Mouse (Mus musculus) neural tube, embryonic 13.5 days (tissue): ENCODE results near the gene Hspb1. TPM values are rescaled to one million over a fixed set of nuclear protein-coding genes. Genes with fewer than 3 reads are reported as not detected.

Experiments used
- ATAC-seq: fragments of 200-750 bp; cut with Nextera tagmentation; 2 replicates; pipeline ENCODE4 v1.8.0; 2017; ENCODE audit warnings: low read depth, mild to moderate bottlenecking, moderate TSS enrichment, moderate library complexity
- H3K27ac ChIP-seq: fragments of 300-500 bp; sonication (generic); replicated peaks from 2 replicates; pipeline ENCODE4 v1.5.1; 2015; ENCODE audit warnings: moderate library complexity, mild to moderate bottlenecking, inconsistent platforms
- H3K27me3 ChIP-seq: fragments of 300-500 bp; sonication (generic); 2 replicates; pipeline ENCODE4 v1.6.1; 2015; ENCODE audit warnings: mild to moderate bottlenecking, inconsistent platforms
- H3K36me3 ChIP-seq: fragments of 300-500 bp; sonication (generic); 2 replicates; pipeline ENCODE4 v1.6.1; 2015; ENCODE audit warnings: mild to moderate bottlenecking, inconsistent platforms
- H3K4me1 ChIP-seq: fragments of 300-500 bp; sonication (generic); replicated peaks from 2 replicates; pipeline ENCODE4 v1.6.1; 2015; ENCODE audit warnings: inconsistent platforms
- H3K4me2 ChIP-seq: fragments of 300-500 bp; sonication (generic); 2 replicates; pipeline ENCODE4 v1.6.1; 2015; ENCODE audit warnings: inconsistent platforms, mild to moderate bottlenecking, moderate library complexity
- H3K4me3 ChIP-seq: fragments of 300-500 bp; sonication (generic); 2 replicates; pipeline ENCODE4 v1.5.1; 2015; ENCODE audit warnings: mild to moderate bottlenecking, inconsistent platforms
- H3K9ac ChIP-seq: fragments of 300-500 bp; sonication (generic); 2 replicates; pipeline ENCODE4 v1.6.1; 2015; ENCODE audit warnings: moderate library complexity, mild to moderate bottlenecking, inconsistent platforms
- H3K9me3 ChIP-seq: fragments of 300-500 bp; sonication (generic); 2 replicates; pipeline ENCODE4 v1.6.1; 2016; ENCODE audit warnings: inconsistent platforms
- WGBS: fragments of 180-500 bp; shearing (Covaris S2); methylation state at CpG from one replicate; pipeline ENCODE4 v1.1.7; 2015; 5-methylcytosine and 5-hydroxymethylcytosine counted together
- polyA plus RNA-seq: library from polyadenylated mRNA; unstranded; fragments of >200 nt; fragmentation: Nextera tagmentation; extraction: Ambion mirVana; gene quantifications from 2 replicates; pipeline ENCODE4 v1.2.1, GENCODE M21; 2015

The Hspb1 gene
- polyA plus RNA-seq, 1 experiment from 2014 or later = 15.8 TPM

- H3K27me3 ChIP-seq = no peaks in the 10 kb centered on the region
- peaks cover 31% of the 10 kb centered on the region for H3K36me3 ChIP-seq
- no peaks in the 10 kb centered on the region for H3K9me3 ChIP-seq
- H3K27ac ChIP-seq = peak overlapping the region; percentile 82
- peak; percentile 96 for ATAC-seq
- under 1% methylated on average over 30 of the region's 30 CpGs for WGBS
- H3K4me1 ChIP-seq = peaks cover 24% of the 10 kb centered on the region
- H3K9ac ChIP-seq = peak overlapping the region; percentile 63
- peak overlapping the region; percentile 36 for H3K4me3 ChIP-seq
- peak overlapping the region; percentile 64 for H3K4me2 ChIP-seq
Measured at GRCm38 (mm10) chr5:135903551-135904151, 15.9 kb downstream of the Hspb1 start.

GRCm38 (mm10) chr5:135904259-135904658 is 16.5 kb downstream of the Hspb1 start:
- H3K36me3 ChIP-seq = peaks cover 37% of the 10 kb centered on the region
- peaks cover 24% of the 10 kb centered on the region for H3K4me1 ChIP-seq
- no peaks in the 10 kb centered on the region for H3K27me3 ChIP-seq
- no peak overlapping the region for H3K4me3 ChIP-seq
- WGBS = 58% methylated on average over 5 of the region's 5 CpGs
- peak overlapping the region; percentile 82 for H3K27ac ChIP-seq
- 0 out of 2 replicates have a peak overlapping the region, but pooled peaks have one; percentile 8 for H3K9ac ChIP-seq
- H3K4me2 ChIP-seq = peak overlapping the region; percentile 64
- no peaks in the 10 kb centered on the region for H3K9me3 ChIP-seq
- ATAC-seq = no peak

DNA sequence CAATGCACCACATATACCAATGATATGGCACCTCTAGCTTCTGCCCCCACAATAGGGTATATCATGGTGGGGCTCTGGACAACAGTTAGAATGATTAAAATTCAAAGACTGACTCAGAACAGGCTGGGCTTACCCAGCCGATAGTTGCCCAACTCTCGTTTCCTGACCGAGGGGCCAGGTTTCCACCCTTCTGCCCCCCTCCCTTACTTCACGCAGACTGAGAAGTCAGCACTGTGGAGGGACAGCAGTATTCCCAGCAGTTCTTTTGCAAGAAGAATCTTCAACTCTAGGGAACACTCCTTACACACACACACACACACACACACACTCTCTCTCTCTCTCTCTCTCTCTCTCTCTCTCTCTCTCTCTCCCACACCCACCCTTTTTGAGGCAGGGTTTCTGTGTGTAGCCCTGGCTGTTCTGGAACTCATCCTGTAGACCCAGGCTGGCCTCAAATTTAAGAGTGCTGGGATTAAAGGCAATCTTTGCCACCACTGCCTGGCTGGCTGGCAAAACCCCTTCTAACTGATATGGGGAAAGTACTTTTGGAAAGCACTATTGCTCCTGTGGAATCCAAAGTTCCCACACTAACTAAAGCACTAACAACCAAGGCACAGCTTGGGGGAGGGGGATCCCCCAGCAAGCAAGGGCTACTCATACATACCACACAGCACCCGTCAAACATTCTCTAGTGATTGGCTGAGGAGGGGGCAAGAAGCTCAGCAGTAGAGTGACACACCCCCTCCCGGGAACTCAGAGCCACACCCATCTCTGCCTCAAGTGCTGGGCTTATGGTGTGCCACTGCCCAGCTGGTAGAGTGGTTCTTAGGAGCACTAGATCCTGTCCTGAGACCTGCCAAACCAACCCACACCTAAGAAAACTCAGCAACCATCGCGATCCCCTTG is 17.9 kb downstream of the Hspb1 start:
- H3K4me3 ChIP-seq = no peak overlapping the region
- H3K27me3 ChIP-seq = no peaks in the 10 kb centered on the region
- no peak overlapping the region for H3K27ac ChIP-seq
- no peaks in the 10 kb centered on the region for H3K9me3 ChIP-seq
- 64% methylated on average over 8 of the region's 8 CpGs for WGBS
- ATAC-seq = no peak
- H3K36me3 ChIP-seq = peaks cover 50% of the 10 kb centered on the region
- H3K4me2 ChIP-seq = no peak overlapping the region
- no peak overlapping the region for H3K9ac ChIP-seq
- H3K4me1 ChIP-seq = peaks cover 24% of the 10 kb centered on the region

DNA sequence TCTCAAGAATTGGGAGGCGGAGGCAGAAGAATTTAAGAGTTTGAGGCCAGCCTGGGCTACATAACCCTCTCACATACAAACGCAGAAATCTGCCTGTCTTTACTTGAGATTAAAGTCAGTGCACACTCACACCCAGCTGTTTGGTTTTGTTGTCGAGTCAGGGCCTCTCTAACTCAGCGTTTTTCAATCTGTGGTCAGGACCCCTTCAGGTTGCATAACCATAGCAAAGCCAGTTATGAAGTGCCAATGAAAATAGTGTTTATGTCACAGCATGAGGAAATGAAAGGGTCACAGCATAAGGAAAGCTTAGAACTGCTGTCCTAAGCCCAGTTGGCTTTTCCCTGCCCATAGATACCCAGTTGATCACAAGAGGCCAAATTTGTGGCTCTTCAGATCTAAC is 19.1 kb downstream of the Hspb1 start:
- Histone ChIP-seq H3K9ac (no peak overlapping the region), H3K9me3 (no peaks in the 10 kb centered on the region), H3K27me3 (no peaks in the 10 kb centered on the region), H3K36me3 (peaks cover 63% of the 10 kb centered on the region), H3K27ac (no peak overlapping the region; the same call in 1 of the 2 replicates), H3K4me3 (no peak overlapping the region), H3K4me1 (peaks cover 24% of the 10 kb centered on the region), H3K4me2 (no peak overlapping the region)
- 85% methylated on average over 4 of the region's 4 CpGs for WGBS
- ATAC-seq = no peak

DNA sequence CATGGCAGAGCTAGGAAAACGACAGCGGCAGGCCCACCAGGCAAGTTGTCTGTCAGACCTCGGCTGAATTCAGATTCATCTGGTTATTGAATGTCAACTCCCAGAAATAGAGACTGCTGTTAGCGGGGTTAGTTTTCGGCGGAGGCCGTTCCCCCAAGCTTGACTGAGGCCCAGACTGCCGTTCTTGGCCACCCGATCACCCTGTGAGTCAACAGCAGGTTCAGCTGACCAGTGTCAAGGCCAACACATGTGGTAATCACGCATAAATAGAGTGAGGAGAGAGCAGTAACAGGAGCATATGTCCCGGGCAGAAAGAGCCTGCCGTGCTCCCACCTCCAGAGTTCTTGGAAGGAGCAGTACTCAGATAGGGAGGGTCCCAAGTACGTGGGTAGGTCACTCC is 19.5 kb downstream of the Hspb1 start:
- no peak overlapping the region for H3K4me2 ChIP-seq
- no peaks in the 10 kb centered on the region for H3K9me3 ChIP-seq
- no peak overlapping the region for H3K9ac ChIP-seq
- peaks cover 66% of the 10 kb centered on the region for H3K36me3 ChIP-seq
- H3K4me3 ChIP-seq = no peak overlapping the region
- peaks cover 24% of the 10 kb centered on the region for H3K4me1 ChIP-seq
- no peak overlapping the region; the same call in 1 of the 2 replicates for H3K27ac ChIP-seq
- 79% methylated on average over 13 of the region's 13 CpGs for WGBS
- H3K27me3 ChIP-seq = no peaks in the 10 kb centered on the region
- no peak for ATAC-seq

GRCm38 (mm10) chr5:135908185-135908584 is 20.5 kb downstream of the Hspb1 start:
- Histone ChIP-seq H3K4me1 (peaks cover 19% of the 10 kb centered on the region), H3K9ac (no peak overlapping the region), H3K36me3 (peaks cover 71% of the 10 kb centered on the region), H3K27ac (no peak overlapping the region), H3K4me2 (no peak overlapping the region), H3K9me3 (no peaks in the 10 kb centered on the region), H3K4me3 (no peak overlapping the region), H3K27me3 (no peaks in the 10 kb centered on the region)
- ATAC-seq = no peak
- 79% methylated on average over 12 of the region's 12 CpGs for WGBS

- H3K9me3 ChIP-seq = no peaks in the 10 kb centered on the region
- H3K4me3 ChIP-seq = no peak overlapping the region
- ATAC-seq = no peak
- no peaks in the 10 kb centered on the region for H3K27me3 ChIP-seq
- H3K9ac ChIP-seq = no peak overlapping the region
- H3K4me2 ChIP-seq = no peak overlapping the region
- H3K4me1 ChIP-seq = peaks cover 17% of the 10 kb centered on the region
- 93% methylated on average over 16 of the region's 16 CpGs for WGBS
- H3K36me3 ChIP-seq = peaks cover 79% of the 10 kb centered on the region
- no peak overlapping the region for H3K27ac ChIP-seq
Measured at GRCm38 (mm10) chr5:135908989-135909388, 21.3 kb downstream of the Hspb1 start.

GRCm38 (mm10) chr5:135909646-135910045 is 21.9 kb downstream of the Hspb1 start:
- 92% methylated on average over 10 of the region's 10 CpGs for WGBS

DNA sequence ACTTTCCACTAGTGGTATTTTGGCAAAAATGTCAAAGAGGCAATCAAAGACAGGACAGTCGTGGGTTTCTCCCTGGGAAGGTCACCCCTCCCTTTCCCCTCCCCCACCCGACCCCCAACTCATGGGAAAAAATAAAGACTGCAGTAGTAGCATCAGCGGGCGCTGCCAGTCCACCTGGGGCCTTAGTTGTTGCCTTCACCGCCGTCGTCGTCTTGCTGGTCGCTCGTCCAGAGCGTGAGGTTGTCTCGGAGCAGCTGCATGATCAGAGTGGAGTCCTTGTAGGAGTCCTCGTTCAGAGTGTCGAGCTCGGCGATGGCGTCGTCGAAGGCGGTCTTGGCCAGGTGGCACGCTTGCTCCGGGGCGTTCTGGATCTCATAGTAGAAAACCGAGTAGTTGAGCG is 23.1 kb downstream of the Hspb1 start:
- no peaks in the 10 kb centered on the region for H3K27me3 ChIP-seq
- peaks cover 82% of the 10 kb centered on the region for H3K36me3 ChIP-seq
- H3K9ac ChIP-seq = no peak overlapping the region
- H3K4me2 ChIP-seq = no peak overlapping the region
- ATAC-seq = no peak
- H3K4me3 ChIP-seq = no peak overlapping the region
- WGBS = 89% methylated on average over 25 of the region's 25 CpGs
- H3K27ac ChIP-seq = no peak overlapping the region
- no peaks in the 10 kb centered on the region for H3K9me3 ChIP-seq
- H3K4me1 ChIP-seq = peaks cover 10% of the 10 kb centered on the region; the same call in 1 of the 2 replicates

More at GRCm38 (mm10) chr5:135909646-135910045, 21.9 kb downstream of the Hspb1 start:
- Histone ChIP-seq H3K9me3 (no peaks in the 10 kb centered on the region), H3K27me3 (no peaks in the 10 kb centered on the region), H3K4me2 (no peak overlapping the region), H3K4me3 (no peak overlapping the region), H3K4me1 (peaks cover 10% of the 10 kb centered on the region; the same call in 1 of the 2 replicates), H3K36me3 (peaks cover 82% of the 10 kb centered on the region), H3K9ac (no peak overlapping the region), H3K27ac (no peak overlapping the region)
- ATAC-seq = no peak

DNA sequence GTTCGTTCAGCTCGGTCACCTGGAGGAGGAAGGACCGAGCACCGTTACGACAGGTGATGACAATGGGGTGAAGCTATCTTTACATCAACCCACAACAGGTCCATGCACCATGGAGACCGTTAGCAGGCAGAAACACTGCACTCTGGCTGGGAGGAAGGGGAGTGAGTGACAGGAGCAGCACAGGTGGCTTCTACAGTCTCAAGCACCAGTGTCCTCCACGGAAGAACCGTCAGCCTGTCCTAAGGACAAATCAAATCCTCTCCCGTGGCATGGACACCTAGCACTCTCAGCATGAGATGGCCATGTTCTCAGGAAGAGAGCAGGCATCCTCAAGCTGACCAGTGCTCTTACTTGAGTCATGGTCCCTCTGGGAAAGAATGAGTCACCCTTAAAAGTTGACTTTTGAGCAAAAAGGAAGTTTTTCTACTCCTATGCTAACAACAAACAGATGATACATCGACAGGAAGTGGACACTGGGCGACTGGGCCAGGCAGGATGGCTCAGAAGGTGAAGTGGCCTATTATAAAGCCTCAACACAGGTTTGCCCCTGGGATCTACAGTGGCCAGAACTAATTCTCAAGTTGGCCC is 24.0 kb downstream of the Hspb1 start:
- H3K4me3 ChIP-seq = no peak overlapping the region
- 91% methylated on average over 11 of the region's 11 CpGs for WGBS
- no peaks in the 10 kb centered on the region for H3K9me3 ChIP-seq
- no peaks in the 10 kb centered on the region for H3K27me3 ChIP-seq
- H3K9ac ChIP-seq = no peak overlapping the region
- ATAC-seq = no peak
- peaks cover 10% of the 10 kb centered on the region; the same call in 1 of the 2 replicates for H3K4me1 ChIP-seq
- no peak overlapping the region for H3K4me2 ChIP-seq
- no peak overlapping the region for H3K27ac ChIP-seq
- H3K36me3 ChIP-seq = peaks cover 86% of the 10 kb centered on the region

DNA sequence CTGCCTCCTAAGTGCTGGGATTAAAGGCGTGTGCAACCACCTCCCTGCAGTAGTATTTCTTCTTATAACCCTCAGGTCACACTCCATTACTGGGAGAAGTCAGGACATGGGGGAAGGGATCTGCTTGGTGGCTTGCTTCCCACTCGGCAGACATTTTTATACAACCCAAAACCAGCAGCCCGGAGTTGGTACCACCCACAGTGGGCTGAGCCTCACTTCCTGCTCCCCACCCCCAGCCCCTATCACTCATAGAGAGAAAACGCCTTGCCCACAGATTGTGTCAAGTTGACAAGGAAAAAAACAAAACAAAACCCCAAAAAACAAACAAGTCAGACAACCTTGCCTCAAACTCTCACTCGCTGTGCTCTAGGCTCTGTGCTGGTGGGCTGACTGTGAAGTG is 25.5 kb downstream of the Hspb1 start:
- ATAC-seq = no peak
- 89% methylated on average over 5 of the region's 5 CpGs for WGBS
- peaks cover 87% of the 10 kb centered on the region for H3K36me3 ChIP-seq
- H3K4me2 ChIP-seq = no peak overlapping the region
- H3K27me3 ChIP-seq = no peaks in the 10 kb centered on the region
- H3K4me3 ChIP-seq = no peak overlapping the region
- H3K9ac ChIP-seq = no peak overlapping the region
- no peak overlapping the region for H3K27ac ChIP-seq
- no peaks in the 10 kb centered on the region for H3K9me3 ChIP-seq
- H3K4me1 ChIP-seq = peaks cover 7% of the 10 kb centered on the region; the same call in 1 of the 2 replicates

- no peak overlapping the region for H3K9ac ChIP-seq
- WGBS = 84% methylated on average over 6 of the region's 6 CpGs
- no peak overlapping the region for H3K27ac ChIP-seq
- no peaks in the 10 kb centered on the region for H3K27me3 ChIP-seq
- H3K36me3 ChIP-seq = peaks cover 89% of the 10 kb centered on the region
- no peaks in the 10 kb centered on the region for H3K9me3 ChIP-seq
- no peak for ATAC-seq
- no peak overlapping the region for H3K4me3 ChIP-seq
- no peak overlapping the region for H3K4me2 ChIP-seq
- H3K4me1 ChIP-seq = peaks cover 7% of the 10 kb centered on the region; the same call in 1 of the 2 replicates
Measured at GRCm38 (mm10) chr5:135914156-135914555, 26.4 kb downstream of the Hspb1 start.
